Mouse (Mus musculus): ENCODE measurements around the gene Arrdc3.
A peak's percentile ranks its signal among the peaks of the same experiment; 100 is the strongest.

Gene Arrdc3

DNA sequence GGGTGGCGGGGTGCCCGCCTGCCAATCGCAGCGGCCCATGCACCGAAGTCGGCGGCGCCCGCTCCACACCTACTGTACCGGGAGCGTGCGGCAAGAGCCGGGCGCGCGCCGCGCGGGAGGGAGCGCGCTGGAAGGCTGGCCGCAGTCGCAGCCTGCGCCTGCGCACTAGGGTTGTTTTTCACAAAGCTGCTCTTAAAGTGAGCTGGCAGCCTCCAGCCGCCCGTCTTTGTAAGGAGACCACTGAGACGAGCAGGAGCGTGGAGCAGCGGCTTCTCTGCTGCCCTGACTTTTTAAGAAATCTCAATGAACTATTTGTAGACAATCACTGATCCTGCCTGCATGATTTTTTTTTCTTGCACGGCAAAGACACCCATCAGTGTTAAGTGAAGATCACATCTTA, at the start of gene Arrdc3:
Gene Arrdc3, plus strand, starts transcription at position 195 of the 400 bp plus-strand sequence.
- TF ChIP-seq GATA4 (IDR thresholded peaks at IDR 0.05; ENCODE audit: insufficient replicate concordance, low read length): no peak

DNA sequence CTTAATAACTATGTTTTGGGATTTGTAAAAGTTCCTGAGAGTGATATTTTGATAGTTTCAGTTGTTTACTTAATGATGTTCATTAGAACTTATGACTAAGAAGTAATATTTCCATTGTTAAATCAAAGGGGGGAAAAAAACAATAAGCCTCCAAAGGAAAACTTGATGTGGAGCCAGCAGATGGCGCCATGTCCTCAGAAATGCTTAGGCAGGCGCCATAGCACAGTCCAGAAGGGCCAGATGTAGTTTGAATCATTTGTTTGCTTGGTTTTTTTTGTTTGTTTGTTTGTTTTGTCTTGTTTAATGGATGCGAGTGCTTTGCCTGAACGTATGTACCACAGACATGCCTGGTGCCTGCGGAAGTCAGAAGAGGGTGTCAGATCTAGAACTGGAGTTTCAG, 21.0 kb upstream of the Arrdc3 start:
- no peak for TF ChIP-seq GATA4 (IDR thresholded peaks at IDR 0.05; ENCODE audit: insufficient replicate concordance, low read length)

DNA sequence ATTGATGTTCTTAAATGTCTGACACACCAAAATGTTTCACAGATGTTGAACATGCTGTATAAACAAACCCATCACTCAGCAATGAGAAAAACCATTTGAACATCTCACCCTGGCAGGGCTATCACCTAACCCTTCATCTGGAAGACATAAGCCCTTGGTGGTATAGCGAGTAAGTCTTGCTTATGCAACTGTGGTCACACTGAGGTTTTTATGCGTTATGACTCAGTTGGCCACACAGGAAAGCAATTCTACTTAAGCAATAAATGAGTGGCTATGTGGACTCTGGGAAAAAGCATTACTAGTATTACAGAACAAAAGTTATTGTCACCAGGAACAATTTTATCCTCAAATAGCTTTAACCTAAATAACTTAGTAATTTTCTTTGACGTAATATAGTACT, 19.0 kb upstream of the Arrdc3 start:
- no peak for TF ChIP-seq GATA4 (IDR thresholded peaks at IDR 0.05; ENCODE audit: insufficient replicate concordance, low read length)

DNA sequence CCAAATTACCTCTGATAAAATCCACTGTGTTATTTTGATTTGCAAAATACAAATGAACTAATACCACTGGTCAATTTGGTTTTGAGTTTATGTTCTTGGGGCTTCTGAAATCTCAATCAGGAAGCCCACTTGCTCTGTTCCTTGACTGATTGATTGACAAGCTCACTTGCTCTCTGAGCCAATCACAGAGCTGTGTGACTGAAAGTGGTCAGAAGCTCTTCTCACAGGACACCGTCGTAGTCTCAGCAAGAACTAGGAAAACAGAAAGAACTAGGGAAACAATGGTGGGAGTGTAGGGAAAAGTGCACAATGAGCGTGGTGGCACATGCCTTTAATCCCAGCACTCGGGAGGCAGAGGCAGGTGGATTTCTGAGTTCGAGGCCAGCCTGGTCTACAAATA, 8.1 kb upstream of the Arrdc3 start:
- TF ChIP-seq GATA4 (IDR thresholded peaks at IDR 0.05; ENCODE audit: insufficient replicate concordance, low read length): no peak

DNA sequence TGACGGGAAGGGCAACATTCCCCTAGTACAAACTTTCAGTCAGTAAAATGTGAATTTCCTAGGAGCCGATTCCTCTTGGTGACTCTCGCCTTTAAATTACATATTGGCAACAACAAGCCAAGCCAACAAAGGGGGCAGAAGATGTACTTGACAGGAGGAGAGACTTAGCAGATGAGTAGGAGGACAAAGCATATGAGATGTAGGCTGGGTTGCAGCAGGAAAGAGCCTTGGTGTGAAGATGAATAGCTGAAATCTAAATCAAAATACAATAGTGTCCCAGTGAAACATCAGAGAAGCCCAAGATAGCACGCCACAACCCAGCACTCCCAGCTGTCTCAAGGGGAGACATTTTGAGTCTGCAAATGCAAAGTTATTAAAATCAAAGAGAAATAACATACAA, 2.4 kb upstream of the Arrdc3 start:
- TF ChIP-seq GATA4 (IDR thresholded peaks at IDR 0.05; ENCODE audit: insufficient replicate concordance, low read length): no peak

DNA sequence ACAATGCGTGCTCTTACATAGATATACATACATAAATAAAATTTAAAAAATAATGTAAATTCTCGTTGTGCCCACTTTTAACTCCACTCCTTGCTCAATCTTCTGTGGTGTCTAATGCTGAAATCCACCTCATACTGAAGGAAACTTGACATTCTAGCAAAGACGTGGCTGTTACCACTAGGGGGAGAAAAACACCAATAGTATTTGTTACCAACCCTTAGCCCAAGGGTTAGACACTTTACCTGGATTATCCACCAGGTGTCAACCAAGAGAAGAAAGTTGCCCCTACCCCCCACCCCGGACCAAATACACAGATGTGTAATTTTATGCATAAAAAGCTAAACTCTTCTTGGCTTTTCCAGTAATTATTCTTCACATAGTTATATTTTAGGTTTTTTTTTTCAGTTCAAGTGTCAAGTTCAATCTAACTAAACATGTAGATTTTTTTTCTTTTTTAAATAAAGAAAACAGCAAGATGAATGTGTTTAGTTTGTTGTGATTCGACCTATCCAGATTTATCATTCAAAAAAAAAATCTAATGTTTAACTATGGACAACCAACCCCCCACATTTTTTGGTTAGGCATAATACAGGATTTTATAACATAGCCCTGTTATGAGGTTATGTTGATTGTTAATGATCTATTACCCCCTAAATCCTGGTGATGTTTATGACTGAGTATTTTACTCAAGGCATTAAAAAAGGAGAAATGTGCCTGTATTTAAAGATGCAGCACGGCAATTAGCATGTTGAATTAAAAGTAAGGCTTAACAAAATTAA, 1.3 kb upstream of the Arrdc3 start:
- no peak for TF ChIP-seq GATA4 (IDR thresholded peaks at IDR 0.05; ENCODE audit: insufficient replicate concordance, low read length)

DNA sequence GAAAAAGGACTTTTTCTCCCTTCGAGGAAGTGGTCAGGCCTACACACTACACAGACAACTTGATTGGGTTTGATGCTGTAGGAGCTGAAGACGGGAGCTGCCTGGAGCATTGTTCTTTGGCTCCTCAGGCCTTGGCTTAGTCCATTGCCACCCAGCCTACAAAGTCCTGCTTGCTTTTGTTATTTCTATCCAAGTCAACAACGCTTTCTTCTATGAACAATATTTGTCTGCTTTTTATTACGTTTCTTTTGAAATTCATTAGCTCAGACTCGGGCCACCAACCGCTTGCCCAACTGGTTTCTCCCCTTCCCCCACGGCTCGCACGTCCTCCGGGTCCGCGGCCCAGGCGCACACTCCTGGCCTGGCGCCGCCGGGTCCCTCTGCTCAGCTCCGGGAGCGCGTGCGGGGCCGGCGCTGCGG, 458 bp upstream of the Arrdc3 start:
- TF ChIP-seq GATA4 (IDR thresholded peaks at IDR 0.05; ENCODE audit: insufficient replicate concordance, low read length): no peak

DNA sequence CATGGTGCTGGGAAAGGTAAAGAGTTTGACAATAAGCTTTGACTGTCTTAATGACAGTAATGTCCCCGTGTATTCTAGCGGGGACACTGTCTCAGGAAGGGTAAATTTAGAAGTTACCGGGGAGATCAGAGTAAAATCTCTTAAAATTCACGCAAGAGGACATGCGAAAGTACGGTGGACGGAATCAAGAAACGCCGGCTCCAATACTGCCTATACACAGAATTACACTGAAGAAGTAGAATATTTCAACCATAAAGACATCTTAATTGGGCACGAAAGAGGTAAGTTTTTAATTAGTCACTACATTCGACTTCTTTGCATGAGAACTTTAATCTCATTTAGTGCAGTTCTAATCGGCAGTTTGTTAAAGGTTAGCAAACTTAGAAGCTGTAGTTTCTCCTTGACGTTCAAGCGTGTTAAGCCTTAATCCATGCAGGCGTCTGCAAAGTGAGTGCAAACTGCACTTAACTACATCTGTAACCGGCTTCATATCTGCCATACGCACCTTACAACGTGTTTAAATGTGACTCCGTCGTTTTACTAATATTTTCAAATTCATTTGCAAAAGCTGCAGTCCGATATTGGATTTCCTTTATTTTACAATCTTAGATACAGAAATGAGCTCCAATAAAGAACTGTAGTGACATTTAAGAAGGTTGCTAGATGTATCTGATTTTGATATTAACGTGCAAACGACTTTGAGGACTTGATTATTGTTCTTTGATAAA, 629 bp downstream of the Arrdc3 start:
- no peak for TF ChIP-seq GATA4 (IDR thresholded peaks at IDR 0.05; ENCODE audit: insufficient replicate concordance, low read length)

DNA sequence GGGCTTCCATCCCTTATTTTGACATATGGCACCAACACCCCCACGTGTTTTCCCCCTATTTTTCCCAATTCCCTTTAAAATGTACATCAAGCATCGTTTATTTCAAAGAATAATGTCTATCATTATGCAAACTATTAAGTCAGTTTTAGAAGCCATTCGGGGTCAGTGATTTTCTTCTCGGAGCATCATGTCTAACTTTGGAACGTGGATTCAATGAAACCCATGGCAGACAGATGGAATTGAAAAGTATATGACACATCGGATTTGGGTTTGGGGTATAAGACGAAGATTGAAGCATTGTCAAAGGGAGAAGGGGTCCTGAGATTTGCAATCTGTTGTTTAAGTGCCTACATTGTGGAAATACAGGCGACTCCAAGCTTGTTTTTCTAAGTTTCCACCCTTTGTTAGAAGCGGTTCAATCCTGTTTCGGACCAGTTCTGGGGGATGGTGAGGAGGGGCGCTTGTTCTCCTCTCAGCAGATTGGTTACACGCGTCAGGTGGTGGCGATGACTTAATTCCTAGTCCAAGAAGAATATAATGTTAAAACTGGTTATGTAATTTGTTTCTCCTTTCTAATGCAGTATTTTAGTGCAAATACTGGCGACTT, 1.3 kb downstream of the Arrdc3 start:
- TF ChIP-seq GATA4 (IDR thresholded peaks at IDR 0.05; ENCODE audit: insufficient replicate concordance, low read length): no peak

DNA sequence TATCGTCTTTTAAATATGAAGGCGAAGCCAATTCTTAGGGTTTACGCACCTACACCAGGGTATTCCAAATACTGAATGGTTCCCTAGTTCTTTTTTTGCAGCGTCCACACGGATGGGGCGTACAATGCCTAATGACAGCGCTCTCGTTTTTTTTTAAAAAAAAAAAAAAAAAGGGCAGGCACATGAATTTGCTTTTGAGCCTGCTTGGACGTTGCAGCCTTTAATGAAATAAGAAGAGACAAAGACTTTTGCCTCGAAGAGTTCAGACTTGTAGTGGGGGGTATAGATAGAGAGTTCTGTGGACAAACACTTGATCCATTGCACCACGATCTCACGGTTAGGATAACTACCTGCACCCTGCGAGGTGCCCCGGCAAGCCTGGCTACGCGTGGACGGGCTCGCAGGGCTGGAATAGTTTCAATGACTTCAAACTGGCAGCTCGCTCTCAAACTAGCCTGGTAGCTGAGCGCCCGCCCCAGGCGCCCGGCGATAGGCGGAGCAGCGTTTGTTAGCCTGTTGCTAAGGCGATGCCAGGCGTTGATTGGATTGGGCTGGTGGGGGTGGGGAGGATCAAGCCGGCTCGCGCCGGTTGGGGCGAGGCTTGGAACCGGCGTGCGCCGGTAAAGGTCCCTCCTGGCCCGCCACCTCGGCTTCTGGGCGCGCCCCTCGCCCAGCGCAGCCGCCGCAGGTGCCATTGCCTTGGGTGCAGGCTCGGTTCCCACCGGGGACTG, 2.1 kb downstream of the Arrdc3 start:
- peak; percentile 35; the same call in 1 of the 2 replicates for TF ChIP-seq GATA4 (IDR thresholded peaks at IDR 0.05; ENCODE audit: insufficient replicate concordance, low read length)

DNA sequence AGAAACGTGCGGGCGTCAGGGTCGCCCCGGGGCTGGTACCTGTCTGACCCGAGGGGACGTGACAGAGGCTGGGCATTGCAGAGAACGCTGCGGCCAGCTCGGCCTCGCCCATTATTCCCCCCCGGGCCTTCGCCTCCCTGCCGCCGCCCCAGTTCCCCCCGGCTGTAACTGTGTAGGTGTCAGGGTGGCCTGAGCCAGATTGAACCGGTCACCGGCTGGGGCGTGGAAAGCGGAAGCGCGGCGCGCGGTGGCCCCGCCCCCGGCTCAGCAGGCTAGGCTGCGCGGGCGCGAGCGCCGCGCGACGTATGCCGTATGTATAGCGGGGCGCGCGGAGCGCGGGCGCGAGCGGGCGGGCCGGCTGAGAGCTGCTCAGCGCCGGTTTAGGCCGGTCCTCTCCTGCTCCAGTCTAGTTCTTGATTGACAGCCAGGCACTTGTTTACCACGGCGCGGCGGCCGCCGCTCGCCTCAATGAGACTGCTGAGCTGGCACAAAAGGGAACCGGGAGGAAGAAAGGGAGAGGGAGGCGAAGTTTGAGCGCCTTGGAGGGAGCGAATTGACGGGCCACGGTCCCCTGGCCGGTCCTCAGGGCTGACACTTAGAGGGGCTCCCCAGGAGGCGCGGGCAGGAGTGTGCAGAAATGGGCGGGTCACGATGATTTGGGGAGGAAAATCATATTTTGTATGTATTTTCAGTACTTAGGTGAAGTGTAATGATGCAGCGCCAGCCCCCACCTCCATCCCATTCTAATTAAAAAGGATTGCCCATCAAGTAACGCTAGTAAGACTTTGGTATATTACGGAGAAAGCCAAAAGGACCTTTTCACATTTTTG, 2.9 kb downstream of the Arrdc3 start:
- TF ChIP-seq GATA4 (IDR thresholded peaks at IDR 0.05; ENCODE audit: insufficient replicate concordance, low read length): no peak; the same call in 1 of the 2 replicates

DNA sequence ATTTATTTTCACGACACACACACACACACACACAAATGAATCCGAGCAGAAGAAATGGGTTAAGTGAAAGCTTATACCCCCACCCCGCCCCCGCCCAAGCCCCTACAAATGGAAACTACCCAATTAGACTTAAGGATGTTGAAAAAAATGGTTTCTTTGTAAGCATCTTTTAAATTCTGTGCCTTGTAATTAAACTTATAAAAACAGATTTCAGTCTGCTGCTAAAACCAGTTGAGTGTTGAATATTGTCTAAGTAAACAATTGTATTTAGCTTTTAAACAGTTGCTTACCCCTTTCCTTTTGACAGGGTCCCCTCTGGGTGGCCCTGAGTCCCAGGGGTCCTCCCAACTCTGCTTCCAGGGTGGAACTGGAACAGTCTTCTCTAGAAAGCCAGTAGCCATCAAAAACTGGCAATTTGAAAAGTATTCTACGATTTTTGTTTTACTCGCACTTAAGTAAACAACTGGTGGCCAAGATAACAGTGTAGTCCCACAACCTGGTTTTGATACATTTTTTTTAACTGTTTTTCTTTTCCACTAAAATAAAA, 3.6 kb downstream of the Arrdc3 start:
- TF ChIP-seq GATA4 (IDR thresholded peaks at IDR 0.05; ENCODE audit: insufficient replicate concordance, low read length): no peak

DNA sequence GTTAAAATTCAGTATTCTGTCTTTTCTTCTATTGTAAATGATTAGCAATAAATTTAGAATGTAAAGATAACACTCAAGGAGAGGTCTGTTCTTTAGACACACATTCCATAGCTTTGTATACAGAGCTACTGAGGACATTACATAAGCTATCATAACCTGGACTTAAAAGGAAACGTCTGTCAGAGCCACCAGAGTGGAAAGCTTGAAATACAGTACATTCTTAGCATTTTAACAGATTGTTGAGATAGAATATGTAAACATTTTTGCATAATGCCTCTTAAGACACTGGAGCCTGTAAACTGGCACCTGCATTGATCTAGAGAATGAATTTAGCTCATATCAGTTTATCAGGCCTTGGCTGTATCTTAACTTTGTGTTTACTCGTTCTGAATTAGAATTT, 4.7 kb downstream of the Arrdc3 start:
- no peak for TF ChIP-seq GATA4 (IDR thresholded peaks at IDR 0.05; ENCODE audit: insufficient replicate concordance, low read length)

DNA sequence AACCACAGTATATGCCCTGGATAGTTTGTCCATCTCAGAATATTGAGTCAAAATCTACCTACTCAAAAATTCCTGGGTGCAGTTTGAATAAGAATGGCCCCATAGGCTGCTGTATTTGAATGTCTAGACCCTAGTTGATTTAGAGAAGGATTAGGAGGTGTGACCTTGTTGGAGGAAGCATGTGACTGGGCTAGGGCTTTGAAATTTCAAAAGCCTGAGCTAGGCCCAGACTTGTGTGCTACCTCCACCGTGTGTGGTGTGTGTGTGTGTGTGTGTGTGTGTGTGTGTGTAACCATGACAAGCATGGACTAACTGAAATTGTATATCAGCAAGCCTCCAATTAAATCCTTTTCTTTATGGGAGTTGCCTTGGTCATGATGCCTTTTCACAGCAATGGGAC, 14.2 kb downstream of the Arrdc3 start:
- TF ChIP-seq GATA4 (IDR thresholded peaks at IDR 0.05; ENCODE audit: insufficient replicate concordance, low read length): no peak
